Mouse (Mus musculus) adrenal gland, postnatal 25 days (tissue): ENCODE measurements around the gene Zfp853. TPM values are rescaled to one million over a fixed set of nuclear protein-coding genes. Genes with fewer than 3 reads are reported as not detected.

ENCODE experiments used
- DNase-seq: peaks from one replicate; pipeline ENCODE4 v3.0.0; 2021; ENCODE audit warnings: mixed read lengths
- total RNA-seq: library from RNA; stranded (reverse); gene quantifications from 2 replicates; pipeline ENCODE4 v1.2.3, GENCODE M21; 2021

The Zfp853 gene
- total RNA-seq, 1 experiment from 2014 or later: 0.24 TPM

GRCm38 (mm10) chr5:143292879-143293278, 544 bp downstream of the Zfp853 start:
- no peak for DNase-seq

GRCm38 (mm10) chr5:143289299-143289698, 4.1 kb downstream of the Zfp853 start:
- DNase-seq: no peak

GRCm38 (mm10) chr5:143288378-143288911, 5.0 kb downstream of the Zfp853 start:
- DNase-seq: no peak

GRCm38 (mm10) chr5:143287774-143288328, 5.6 kb downstream of the Zfp853 start:
- DNase-seq: no peak

GRCm38 (mm10) chr5:143284762-143285161, 8.7 kb downstream of the Zfp853 start:
- DNase-seq: no peak

GRCm38 (mm10) chr5:143279247-143279646, 14.2 kb downstream of the Zfp853 start:
- no peak for DNase-seq

- no peak for DNase-seq
Measured at GRCm38 (mm10) chr5:143275761-143276160, 17.7 kb downstream of the Zfp853 start.

GRCm38 (mm10) chr5:143272540-143273330, 20.7 kb downstream of the Zfp853 start:
- no peak for DNase-seq

GRCm38 (mm10) chr5:143272108-143272507, 21.3 kb downstream of the Zfp853 start:
- DNase-seq: no peak

- DNase-seq: no peak
Measured at GRCm38 (mm10) chr5:143271642-143272041, 21.8 kb downstream of the Zfp853 start.

GRCm38 (mm10) chr5:143270151-143270519, 23.3 kb downstream of the Zfp853 start:
- no peak for DNase-seq

GRCm38 (mm10) chr5:143269363-143270150, 23.9 kb downstream of the Zfp853 start, which contains the start of gene Zfp316:
Zfp316 (minus strand) TSS chr5:143270022.
- DNase-seq: peak; percentile 79

- no peak for DNase-seq
Measured at GRCm38 (mm10) chr5:143268985-143269362, 24.4 kb downstream of the Zfp853 start.

GRCm38 (mm10) chr5:143266794-143267193, 26.6 kb downstream of the Zfp853 start:
- DNase-seq: no peak

GRCm38 (mm10) chr5:143265409-143265808, 28.0 kb downstream of the Zfp853 start:
- no peak for DNase-seq

- peak; percentile 28 for DNase-seq
Measured at GRCm38 (mm10) chr5:143264689-143265088, 28.7 kb downstream of the Zfp853 start.

- no peak for DNase-seq
Measured at GRCm38 (mm10) chr5:143261636-143262035, 31.8 kb downstream of the Zfp853 start.

- no peak for DNase-seq
Measured at GRCm38 (mm10) chr5:143255802-143256201, 37.6 kb downstream of the Zfp853 start.

- no peak for DNase-seq
Measured at GRCm38 (mm10) chr5:143255131-143255519, 38.3 kb downstream of the Zfp853 start.

GRCm38 (mm10) chr5:143254487-143255130, 38.8 kb downstream of the Zfp853 start:
- peak; percentile 13 for DNase-seq

GRCm38 (mm10) chr5:143253881-143254486, 39.4 kb downstream of the Zfp853 start:
- peak; percentile 9 for DNase-seq
